In the genomic region with DNA sequence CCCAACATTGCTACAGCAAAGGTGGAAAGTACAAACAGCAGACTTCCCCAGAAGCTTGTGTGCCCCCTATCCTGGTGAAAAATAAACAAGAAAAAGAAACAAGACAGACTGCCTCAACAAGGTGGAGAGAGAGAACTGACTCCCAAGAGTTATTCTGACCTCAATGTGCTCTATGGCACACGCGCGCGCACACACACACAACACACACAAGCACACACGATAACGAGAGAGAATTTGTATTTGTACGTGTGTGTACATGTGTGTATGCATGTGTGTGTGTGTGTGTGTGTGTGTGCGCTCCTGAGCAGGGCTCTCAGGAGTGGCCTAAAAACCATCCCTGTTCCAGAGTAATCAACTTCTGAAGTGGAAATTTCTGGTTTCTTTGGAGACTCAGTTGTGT, we compare ENCODE assay signal across 25 mouse cellular contexts. TPM values are rescaled to one million over a fixed set of nuclear protein-coding genes. Genes with fewer than 3 reads are reported as not detected.
DNase-seq lines count a peak whose midpoint lies in the region; ATAC-seq and TF ChIP-seq lines count a peak whose summit lies in the region.
"Had no signal": no experiment of that assay in that cellular context is flagged by ENCODE, and none has a peak within 500 bp of the region (broad histone marks: within the 10 kb centered on the region; RNA-seq: fewer than 3 reads in every experiment).

No protein-coding gene starts in this region.

- WGBS in heart, embryonic 11.5 days (ENCODE audit: insufficient replicate concordance), result 95% methylated on average over 8 of the region's 8 CpGs
- WGBS in midbrain, embryonic 11.5 days, result 93% methylated on average over 8 of the region's 8 CpGs
- 97% methylated on average over 8 of the region's 8 CpGs for WGBS in midbrain, postnatal 0 days

- no peaks in the 10 kb centered on the region for H3K36me3 ChIP-seq in heart, embryonic 11.5 days (ENCODE audit: control insufficient read depth, insufficient read depth, low read length)
- H3K36me3 ChIP-seq in midbrain, embryonic 11.5 days (ENCODE audit: control insufficient read depth, insufficient read depth, low read length), result no peaks in the 10 kb centered on the region
- no peaks in the 10 kb centered on the region for H3K36me3 ChIP-seq in midbrain, postnatal 0 days (ENCODE audit: insufficient read depth, low read length)
- H3K36me3 ChIP-seq: G1E had no signal

- H3K4me2 ChIP-seq in heart, embryonic 11.5 days, result no peak overlapping the region
- no peak overlapping the region for H3K4me2 ChIP-seq in midbrain, embryonic 11.5 days
- H3K4me2 ChIP-seq in midbrain, postnatal 0 days (ENCODE audit: low read depth, low read length, poor library complexity, severe bottlenecking), result no peak overlapping the region

- no peak overlapping the region for H3K27ac ChIP-seq in heart, embryonic 11.5 days (ENCODE audit: low read depth, low read length)
- H3K27ac ChIP-seq in midbrain, embryonic 11.5 days (ENCODE audit: low read depth, low read length), result no peak overlapping the region
- no peak overlapping the region for H3K27ac ChIP-seq in midbrain, postnatal 0 days (ENCODE audit: low read depth, low read length)

- no peaks in the 10 kb centered on the region for H3K9me3 ChIP-seq in heart, embryonic 11.5 days (replicated peaks; ENCODE audit: control insufficient read depth, low read length)
- no peaks in the 10 kb centered on the region for H3K9me3 ChIP-seq in midbrain, embryonic 11.5 days (ENCODE audit: control insufficient read depth, low read length)
- no peaks in the 10 kb centered on the region for H3K9me3 ChIP-seq in midbrain, postnatal 0 days (ENCODE audit: low read length)
- H3K9me3 ChIP-seq: G1E had no signal

- TF ChIP-seq CTCF in midbrain, postnatal 0 days (IDR thresholded peaks at IDR 0.05), result no peak

- no peaks in the 10 kb centered on the region for H3K4me1 ChIP-seq in heart, embryonic 11.5 days (ENCODE audit: control insufficient read depth, insufficient read depth, low read length)
- peaks cover 6% of the 10 kb centered on the region; the same call in 1 of the 2 replicates for H3K4me1 ChIP-seq in midbrain, embryonic 11.5 days (ENCODE audit: control insufficient read depth, insufficient read depth, low read length)
- no peaks in the 10 kb centered on the region for H3K4me1 ChIP-seq in midbrain, postnatal 0 days (ENCODE audit: insufficient read depth, low read length)

- no peak overlapping the region for H3K9ac ChIP-seq in heart, embryonic 11.5 days (ENCODE audit: low read depth, low read length)
- H3K9ac ChIP-seq in midbrain, embryonic 11.5 days (ENCODE audit: low read length), result no peak overlapping the region
- no peak overlapping the region for H3K9ac ChIP-seq in midbrain, postnatal 0 days (replicated peaks; ENCODE audit: low read length, poor library complexity, severe bottlenecking)

- ATAC-seq in heart, embryonic 11.5 days (replicated peaks; ENCODE audit: insufficient number of reproducible peaks, low FRiP score, low TSS enrichment), result no peak
- no peak for ATAC-seq in midbrain, embryonic 11.5 days (ENCODE audit: low FRiP score)
- ATAC-seq in midbrain, postnatal 0 days (ENCODE audit: low FRiP score), result no peak
- ATAC-seq: activated CD4-positive, CD25-positive, alpha-beta regulatory T cell, adult 4 months; CD4-positive, CD25-positive, alpha-beta regulatory T cell, adult 4 months; Patski had no signal

- H3K4me3 ChIP-seq in heart, embryonic 11.5 days (ENCODE audit: low read depth, low read length), result no peak overlapping the region
- no peak overlapping the region for H3K4me3 ChIP-seq in midbrain, embryonic 11.5 days (ENCODE audit: low read depth, low read length)
- H3K4me3 ChIP-seq in midbrain, postnatal 0 days (ENCODE audit: low read depth, low read length), result no peak overlapping the region

- H3K27me3 ChIP-seq in heart, embryonic 11.5 days (ENCODE audit: control insufficient read depth, insufficient read depth, low read length), result no peaks in the 10 kb centered on the region
- no peaks in the 10 kb centered on the region for H3K27me3 ChIP-seq in midbrain, embryonic 11.5 days (ENCODE audit: control insufficient read depth, insufficient read depth, low read length)
- no peaks in the 10 kb centered on the region for H3K27me3 ChIP-seq in midbrain, postnatal 0 days (ENCODE audit: insufficient read depth, low read length)
- H3K27me3 ChIP-seq: CH12.LX, Patski had no signal

- peak; percentile 51 for DNase-seq in heart, adult 11 months
- DNase-seq in midbrain, embryonic 11.5 days (ENCODE audit: low spot score, missing footprints), result peak; percentile 51
- no peak for DNase-seq in midbrain, postnatal 0 days (ENCODE audit: low spot score)
- DNase-seq: adrenal gland, adult 2 months; adrenal gland, adult 8-10 months; adrenal gland, postnatal 10 days; adrenal gland, postnatal 14 days; adrenal gland, postnatal 25 days; adrenal gland, postnatal 36 days; B cell, adult 2 months; cerebellum, adult 11 months; cerebellum, adult 11-12 months; cerebellum, adult 18-20 months had no signal

RNA-seq across cellular contexts. Expression of a gene that starts 15.4 kb away (rescaled TPM):
- 3.7 and 4.7 TPM in 2 replicates for polyA plus RNA-seq in heart, embryonic 11.5 days (2014; fragmentation: Nextera tagmentation; extraction: Ambion mirVana)
- 2.6 and 3.3 TPM in 2 replicates for polyA plus RNA-seq in midbrain, embryonic 11.5 days (2014; fragmentation: Nextera tagmentation; extraction: Ambion mirVana)
- total RNA-seq in midbrain, postnatal 0 days (2014; rRNA removed), result 1.2 and 1.6 TPM in 2 replicates
- 1.8 and 1.9 TPM in 2 replicates for polyA plus RNA-seq in midbrain, postnatal 0 days (2015; fragmentation: Nextera tagmentation; extraction: Ambion mirVana)

RNA-seq across cellular contexts. Expression of a gene that starts 18.3 kb away (rescaled TPM):
- polyA plus RNA-seq in heart, embryonic 11.5 days (2014; fragmentation: Nextera tagmentation; extraction: Ambion mirVana), result 257 and 268 TPM in 2 replicates
- 284 and 314 TPM in 2 replicates for polyA plus RNA-seq in midbrain, embryonic 11.5 days (2014; fragmentation: Nextera tagmentation; extraction: Ambion mirVana)
- total RNA-seq in midbrain, postnatal 0 days (2014; rRNA removed), result 168 and 207 TPM in 2 replicates
- polyA plus RNA-seq in midbrain, postnatal 0 days (2015; fragmentation: Nextera tagmentation; extraction: Ambion mirVana), result 384 and 410 TPM in 2 replicates

RNA-seq across cellular contexts. Expression of a gene that starts 18.5 kb away (rescaled TPM):
- 61.0 and 68.7 TPM in 2 replicates for polyA plus RNA-seq in heart, embryonic 11.5 days (2014; fragmentation: Nextera tagmentation; extraction: Ambion mirVana)
- polyA plus RNA-seq in midbrain, embryonic 11.5 days (2014; fragmentation: Nextera tagmentation; extraction: Ambion mirVana), result 23.2 and 24.0 TPM in 2 replicates
- total RNA-seq in midbrain, postnatal 0 days (2014; rRNA removed), result 14.3 and 16.9 TPM in 2 replicates
- 13.8 and 16.2 TPM in 2 replicates for polyA plus RNA-seq in midbrain, postnatal 0 days (2015; fragmentation: Nextera tagmentation; extraction: Ambion mirVana)

RNA-seq across cellular contexts. Expression of a gene that starts 34.3 kb away (rescaled TPM):
- not detected in 2 replicates for polyA plus RNA-seq in heart, embryonic 11.5 days (2014; fragmentation: Nextera tagmentation; extraction: Ambion mirVana)
- polyA plus RNA-seq in midbrain, embryonic 11.5 days (2014; fragmentation: Nextera tagmentation; extraction: Ambion mirVana), result not detected in 2 replicates
- not detected in 2 replicates for total RNA-seq in midbrain, postnatal 0 days (2014; rRNA removed)
- not detected in 2 replicates for polyA plus RNA-seq in midbrain, postnatal 0 days (2015; fragmentation: Nextera tagmentation; extraction: Ambion mirVana)
- total RNA-seq: adrenal gland, adult 18-20 months; adrenal gland, adult 2 months; adrenal gland, adult 8-10 months; adrenal gland, postnatal 10 days; adrenal gland, postnatal 14 days; adrenal gland, postnatal 25 days; adrenal gland, postnatal 36 days; adrenal gland, postnatal 4 days; CH12.LX; ES-E14; MEL had no signal
- polyA plus RNA-seq: activated CD4-positive, CD25-positive, alpha-beta regulatory T cell, adult 4 months; adrenal gland, adult 2 months; brain, embryonic 14.5 days; C2C12; CD4-positive, CD25-positive, alpha-beta regulatory T cell, adult 4 months; G1E; Patski had no signal
